Mouse (Mus musculus) heart, embryonic 13.5 days (tissue): ENCODE results near the gene Ammecr1. TPM values are rescaled to one million over a fixed set of nuclear protein-coding genes. Genes with fewer than 3 reads are reported as not detected.

Experiments used
- ATAC-seq: fragments of 200-750 bp; cut with Nextera tagmentation; 2 replicates; pipeline ENCODE4 v1.8.0; 2017; ENCODE audit warnings: moderate TSS enrichment; ENCODE audit not compliant: insufficient number of reproducible peaks, low FRiP score, low TSS enrichment; ENCODE audit errors: extremely low read depth
- H3K27ac ChIP-seq: fragments of 300-500 bp; sonication (generic); replicated peaks from 2 replicates; pipeline ENCODE4 v1.5.1; 2015; ENCODE audit warnings: moderate library complexity, mild to moderate bottlenecking, inconsistent platforms
- H3K27me3 ChIP-seq: fragments of 300-500 bp; sonication (generic); replicated peaks from 2 replicates; pipeline ENCODE4 v1.6.1; 2015; ENCODE audit warnings: mild to moderate bottlenecking, inconsistent platforms
- H3K36me3 ChIP-seq: fragments of 300-500 bp; sonication (generic); 2 replicates; pipeline ENCODE4 v1.6.1; 2015; ENCODE audit warnings: mild to moderate bottlenecking, inconsistent platforms
- H3K4me1 ChIP-seq: fragments of 300-500 bp; sonication (generic); 2 replicates; pipeline ENCODE4 v1.6.1; 2015; ENCODE audit warnings: inconsistent platforms
- H3K4me2 ChIP-seq: fragments of 300-500 bp; sonication (generic); 2 replicates; pipeline ENCODE4 v1.6.1; 2015; ENCODE audit warnings: inconsistent platforms, mild to moderate bottlenecking, moderate library complexity
- H3K4me3 ChIP-seq: fragments of 300-500 bp; sonication (generic); 2 replicates; pipeline ENCODE4 v1.5.1; 2015; ENCODE audit warnings: moderate library complexity, mild to moderate bottlenecking, inconsistent platforms
- H3K9ac ChIP-seq: fragments of 300-500 bp; sonication (generic); 2 replicates; pipeline ENCODE4 v1.6.1; 2015; ENCODE audit warnings: inconsistent platforms, mild to moderate bottlenecking, moderate library complexity
- H3K9me3 ChIP-seq: fragments of 300-500 bp; sonication (generic); 2 replicates; pipeline ENCODE4 v1.6.1; 2016; ENCODE audit warnings: inconsistent platforms
- WGBS: fragments of 180-500 bp; shearing (Covaris S2); methylation state at CpG from one replicate; pipeline ENCODE4 v1.1.7; 2015; ENCODE audit warnings: mixed read lengths; 5-methylcytosine and 5-hydroxymethylcytosine counted together
- microRNA-seq: library from miRNA; unstranded; fragments of <30 nt; microRNA quantifications from one replicate; pipeline ENCODE4, GENCODE M21; 2016
- polyA plus RNA-seq: library from polyadenylated mRNA; unstranded; fragments of >200 nt; fragmentation: Nextera tagmentation; extraction: Ambion mirVana; gene quantifications from 2 replicates; pipeline ENCODE4 v1.2.1, GENCODE M21; 2015

Ammecr1 gene
- polyA plus RNA-seq, 1 experiment from 2014 or later: 14.6 TPM

GRCm38 (mm10) chrX:142804596-142804995 lies 161.9 kb downstream of the Ammecr1 start:
- Histone ChIP-seq H3K9me3 (no peaks in the 10 kb centered on the region), H3K36me3 (peaks cover 13% of the 10 kb centered on the region), H3K27ac (no peak overlapping the region), H3K9ac (no peak overlapping the region), H3K4me1 (peaks cover 14% of the 10 kb centered on the region), H3K4me2 (no peak overlapping the region), H3K4me3 (no peak overlapping the region), H3K27me3 (no peaks in the 10 kb centered on the region)
- 85% methylated on average over 3 of the region's 3 CpGs for WGBS
- no peak for ATAC-seq

Small RNAs within 50 kb of the gene (microRNA-seq; reads per million reads assigned to microRNA genes)
- not detected for gene Gm44351

Other genes with a start within 250 kb of the Ammecr1 start
- gene Rtl9, start 132.9 kb upstream of the Ammecr1 start, polyA plus RNA-seq: 0.05 TPM in 1 of 2 replicates, not detected in the other